Mouse (Mus musculus): ENCODE measurements at regions not wholly inside any gene's neighbourhood (a gene's known extent, or its start where the extent isn't known, plus 50 kb on each side); places are given as distances from the start of the nearest gene placed in this dataset.

DNA sequence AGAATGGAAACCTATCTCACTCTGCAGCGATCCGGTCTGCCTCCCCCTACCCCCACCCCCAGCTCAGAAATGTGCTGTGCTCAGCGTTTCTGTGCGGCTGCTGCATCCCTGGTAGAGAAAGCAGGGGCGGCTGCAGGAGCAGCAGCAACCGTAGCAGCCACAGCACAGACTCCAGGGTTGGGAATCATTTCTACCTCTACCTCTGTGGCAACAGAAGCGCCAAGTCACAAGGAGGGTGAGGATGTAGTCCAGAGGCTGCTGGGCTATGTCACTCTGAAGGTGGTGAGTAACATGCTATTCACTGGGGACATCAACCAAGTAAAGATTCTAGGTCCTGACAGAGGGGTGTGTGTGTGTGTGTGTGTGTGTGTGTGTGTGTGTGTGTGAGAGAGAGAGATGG is 470.2 kb downstream of the Prss52 start:
- no peak for TF ChIP-seq CTCF (IDR thresholded peaks at IDR 0.05; ENCODE audit: low read depth, low read length)
- no peak for TF ChIP-seq POLR2A (IDR thresholded peaks at IDR 0.05; ENCODE audit: insufficient read depth, low read length)
- TF ChIP-seq EP300 (IDR thresholded peaks at IDR 0.05; ENCODE audit: insufficient read depth, low read depth, low read length): no peak
